10 mouse cellular contexts compared by ENCODE assay signal in the genomic region with DNA sequence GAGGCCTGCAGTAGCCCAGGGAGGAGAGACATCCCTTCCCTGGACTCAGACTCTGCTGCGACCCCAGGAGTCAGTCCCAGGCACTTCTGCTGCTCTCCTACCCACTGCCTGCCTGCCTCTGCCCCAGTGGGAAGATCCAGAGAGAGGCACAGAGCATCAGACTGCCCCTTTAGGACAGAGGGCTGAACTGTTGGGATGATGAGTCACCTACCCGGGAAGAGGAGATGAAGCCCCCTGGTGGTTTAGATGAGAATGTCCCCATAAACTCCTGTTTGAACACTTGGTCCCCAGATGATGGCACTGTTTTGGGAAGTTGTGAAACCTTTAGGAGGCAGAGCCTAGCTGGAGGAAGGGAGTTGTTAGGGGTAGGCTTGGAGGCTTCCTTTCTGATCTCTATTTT. TPM values are rescaled to one million over a fixed set of nuclear protein-coding genes. Genes with fewer than 3 reads are reported as not detected.
DNase-seq lines count a peak whose midpoint lies in the region; ATAC-seq lines count a peak whose summit lies in the region.
"Had no signal": no experiment of that assay in that cellular context is flagged by ENCODE, and none has a peak within 500 bp of the region (broad histone marks: within the 10 kb centered on the region; RNA-seq: fewer than 3 reads in every experiment).

No protein-coding gene starts in this region.

- H3K9me3 ChIP-seq in forebrain, embryonic 15.5 days = peaks cover 6% of the 10 kb centered on the region; the same call in 1 of the 2 replicates
- H3K9me3 ChIP-seq: limb, embryonic 15.5 days had no signal

- no peak overlapping the region for H3K4me3 ChIP-seq in forebrain, embryonic 15.5 days
- H3K4me3 ChIP-seq: embryonic facial prominence, embryonic 13.5 days; limb, embryonic 15.5 days had no signal

- peak; percentile 64 for ATAC-seq in frontal cortex, adult (ENCODE audit: low TSS enrichment)
- ATAC-seq in erythroblast, adult 5-6 weeks (replicated peaks; ENCODE audit: low FRiP score, poor library complexity, severe bottlenecking) = peak; percentile 74
- no peak for ATAC-seq in forebrain, embryonic 15.5 days (replicated peaks)

- H3K27me3 ChIP-seq in forebrain, embryonic 15.5 days = no peaks in the 10 kb centered on the region
- H3K27me3 ChIP-seq: embryonic facial prominence, embryonic 13.5 days; limb, embryonic 15.5 days had no signal

- H3K36me3 ChIP-seq in forebrain, embryonic 15.5 days = peaks cover 83% of the 10 kb centered on the region

- H3K4me1 ChIP-seq in forebrain, embryonic 15.5 days = no peaks in the 10 kb centered on the region
- H3K4me1 ChIP-seq: embryonic facial prominence, embryonic 13.5 days; limb, embryonic 15.5 days had no signal

- no peak overlapping the region for H3K27ac ChIP-seq in forebrain, embryonic 15.5 days (replicated peaks)
- H3K27ac ChIP-seq: embryonic facial prominence, embryonic 13.5 days; limb, embryonic 15.5 days had no signal

- no peak overlapping the region for H3K9ac ChIP-seq in forebrain, embryonic 15.5 days (replicated peaks)
- H3K9ac ChIP-seq: embryonic facial prominence, embryonic 13.5 days; limb, embryonic 15.5 days had no signal

- 23% methylated on average over 2 of the region's 2 CpGs for WGBS in forebrain, embryonic 15.5 days

- H3K4me2 ChIP-seq in forebrain, embryonic 15.5 days (replicated peaks) = no peak overlapping the region
- H3K4me2 ChIP-seq: embryonic facial prominence, embryonic 13.5 days; limb, embryonic 15.5 days had no signal

- DNase-seq in frontal cortex, postnatal 36 days (ENCODE audit: low spot score in 2 of 2) = no peak
- DNase-seq in 3134 (ENCODE audit: extremely low read depth, insufficient read length, low spot score) = peak; percentile 55
- DNase-seq in MN1 (ENCODE audit: low spot score) = peak; percentile 87
- DNase-seq in lung, postnatal 36 days = peak; percentile 63
- DNase-seq in urinary bladder, postnatal 25 days (ENCODE audit: low spot score) = no peak

RNA-seq across cellular contexts. Expression of a gene that starts 13.9 kb away (rescaled TPM):
- total RNA-seq in erythroblast, adult 5-6 weeks (2015; ENCODE audit: low replicate concordance) = not detected in 2 replicates
- not detected in 2 replicates for total RNA-seq in erythroblast, adult 5-6 weeks (2017; ENCODE audit: low replicate concordance)
- 590 and 608 TPM in 2 replicates for polyA plus RNA-seq in forebrain, embryonic 15.5 days (2015; fragmentation: Nextera tagmentation; extraction: Ambion mirVana)

RNA-seq across cellular contexts. Expression of a gene that starts 19.1 kb away (rescaled TPM):
- total RNA-seq in erythroblast, adult 5-6 weeks (2015; ENCODE audit: low replicate concordance) = 78.6 and 90.1 TPM in 2 replicates
- 218 and 344 TPM in 2 replicates for total RNA-seq in erythroblast, adult 5-6 weeks (2017; ENCODE audit: low replicate concordance)
- polyA plus RNA-seq in forebrain, embryonic 15.5 days (2015; fragmentation: Nextera tagmentation; extraction: Ambion mirVana) = 37.6 and 40.0 TPM in 2 replicates

RNA-seq across cellular contexts. Expression of a gene that starts 37.7 kb away (rescaled TPM):
- 30.6 and 34.7 TPM in 2 replicates for total RNA-seq in erythroblast, adult 5-6 weeks (2015; ENCODE audit: low replicate concordance)
- total RNA-seq in erythroblast, adult 5-6 weeks (2017; ENCODE audit: low replicate concordance) = 78.5 and 87.8 TPM in 2 replicates
- polyA plus RNA-seq in forebrain, embryonic 15.5 days (2015; fragmentation: Nextera tagmentation; extraction: Ambion mirVana) = 70.0 and 75.2 TPM in 2 replicates

RNA-seq across cellular contexts. Expression of a gene that starts 41.1 kb away (rescaled TPM):
- total RNA-seq in erythroblast, adult 5-6 weeks (2015; ENCODE audit: low replicate concordance) = 112 and 136 TPM in 2 replicates
- 210 and 272 TPM in 2 replicates for total RNA-seq in erythroblast, adult 5-6 weeks (2017; ENCODE audit: low replicate concordance)
- polyA plus RNA-seq in forebrain, embryonic 15.5 days (2015; fragmentation: Nextera tagmentation; extraction: Ambion mirVana) = 61.5 and 64.1 TPM in 2 replicates

Comparison
In these comparisons a context has a peak if more than half of its experiments do, and no peak if none do; other contexts are left out.
1. DNase-seq: peak in 3134 (single experiment), MN1 (single experiment) and lung, postnatal 36 days (single experiment); none in frontal cortex, postnatal 36 days (0 of 2) and urinary bladder, postnatal 25 days (single experiment).